Mouse (Mus musculus) midbrain, embryonic 14.5 days (tissue): ENCODE results near the gene Slamf6. TPM values are rescaled to one million over a fixed set of nuclear protein-coding genes. Genes with fewer than 3 reads are reported as not detected.

Experiments used
- ATAC-seq: fragments of 200-750 bp; cut with Nextera tagmentation; 2 replicates; pipeline ENCODE4 v1.8.0; 2017; ENCODE audit warnings: moderate number of reproducible peaks, moderate library complexity; ENCODE audit not compliant: low FRiP score, low TSS enrichment
- DNase-seq: peaks from one replicate; pipeline ENCODE4 v3.0.0-alpha.2; 2015
- H3K27ac ChIP-seq: fragments of 300-500 bp; sonication (generic); replicated peaks from 2 replicates; pipeline ENCODE4 v1.5.1; 2014; ENCODE audit warnings: mild to moderate bottlenecking, low read depth, low read length, moderate library complexity
- H3K27me3 ChIP-seq: fragments of 300-500 bp; sonication (generic); 2 replicates; pipeline ENCODE4 v1.6.1; 2014; ENCODE audit warnings: low read length, control low read depth, mixed read lengths; ENCODE audit not compliant: control insufficient read depth, insufficient read depth
- H3K36me3 ChIP-seq: fragments of 300-500 bp; sonication (generic); 2 replicates; pipeline ENCODE4 v1.6.1; 2014; ENCODE audit warnings: low read length, control low read depth; ENCODE audit not compliant: control insufficient read depth, insufficient read depth
- H3K4me1 ChIP-seq: fragments of 300-500 bp; sonication (generic); 2 replicates; pipeline ENCODE4 v1.6.1; 2014; ENCODE audit warnings: mild to moderate bottlenecking, antibody characterized with exemption, low read length, control low read depth; ENCODE audit not compliant: control insufficient read depth, insufficient read depth
- H3K4me2 ChIP-seq: fragments of 300-500 bp; sonication (generic); 2 replicates; pipeline ENCODE4 v1.6.1; 2014; ENCODE audit warnings: mild to moderate bottlenecking, low read length, moderate library complexity
- H3K4me3 ChIP-seq: fragments of 300-500 bp; sonication (generic); replicated peaks from 2 replicates; pipeline ENCODE4 v1.5.1; 2014; ENCODE audit warnings: low read depth, low read length
- H3K9ac ChIP-seq: fragments of 300-500 bp; sonication (generic); replicated peaks from 2 replicates; pipeline ENCODE4 v1.6.1; 2014; ENCODE audit warnings: mild to moderate bottlenecking, low read length, moderate library complexity
- H3K9me3 ChIP-seq: fragments of 300-500 bp; sonication (generic); 2 replicates; pipeline ENCODE4 v1.6.1; 2016; ENCODE audit warnings: low read length, control low read depth, mixed read lengths; ENCODE audit not compliant: control insufficient read depth
- WGBS: fragments of 180-500 bp; shearing (Covaris S2); extraction: QIAGEN DNeasy Blood & Tissue Kit; methylation state at CpG from one replicate; pipeline ENCODE4 v1.1.7; 2014; 5-methylcytosine and 5-hydroxymethylcytosine counted together
- polyA plus RNA-seq: library from polyadenylated mRNA; unstranded; fragments of >200 nt; fragmentation: Nextera tagmentation; extraction: Ambion mirVana; gene quantifications from 2 replicates; pipeline ENCODE4 v1.2.1, GENCODE M21; 2014

The Slamf6 gene
- polyA plus RNA-seq, 1 experiment from 2014 or later, result not detected

DNA sequence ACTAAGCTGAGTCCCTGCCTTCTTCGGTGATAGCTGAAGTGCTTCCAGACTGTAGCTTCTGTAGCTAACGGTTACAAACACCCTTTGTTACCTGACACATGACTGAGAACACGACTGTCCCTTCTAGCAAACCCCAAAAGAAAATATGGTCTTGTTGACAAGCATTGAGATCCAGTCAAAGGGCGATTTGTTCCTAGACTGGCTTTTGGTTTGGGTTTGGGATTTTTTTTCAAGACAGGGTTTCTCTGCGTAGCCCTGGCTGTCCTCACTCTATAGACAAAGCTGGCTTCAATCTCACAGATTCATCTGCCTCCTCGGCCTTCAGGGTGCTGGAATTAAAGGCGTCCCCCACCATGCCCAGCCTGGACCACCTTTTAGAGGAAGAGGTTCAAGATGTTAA, 79.4 kb downstream of the Slamf6 start:
- ATAC-seq (no peak), DNase-seq (no peak)
- Histone ChIP-seq H3K27ac (no peak overlapping the region), H3K4me2 (no peak overlapping the region), H3K36me3 (peaks cover 2% of the 10 kb centered on the region; the same call in 1 of the 2 replicates), H3K9ac (no peak overlapping the region), H3K4me1 (no peaks in the 10 kb centered on the region), H3K4me3 (no peak overlapping the region), H3K9me3 (no peaks in the 10 kb centered on the region), H3K27me3 (no peaks in the 10 kb centered on the region)
- WGBS, result 79% methylated on average over 7 of the region's 7 CpGs

- Histone ChIP-seq H3K27me3 (no peaks in the 10 kb centered on the region), H3K4me2 (no peak overlapping the region), H3K27ac (no peak overlapping the region), H3K9me3 (no peaks in the 10 kb centered on the region), H3K4me3 (no peak overlapping the region), H3K4me1 (peaks cover 3% of the 10 kb centered on the region; the same call in 1 of the 2 replicates), H3K36me3 (peaks cover 19% of the 10 kb centered on the region), H3K9ac (no peak overlapping the region)
- no peak for DNase-seq
- 94% methylated on average over 13 of the region's 13 CpGs for WGBS
- no peak for ATAC-seq
Observed at GRCm38 (mm10) chr1:171998820-171999597, 81.7 kb downstream of the Slamf6 start.

DNA sequence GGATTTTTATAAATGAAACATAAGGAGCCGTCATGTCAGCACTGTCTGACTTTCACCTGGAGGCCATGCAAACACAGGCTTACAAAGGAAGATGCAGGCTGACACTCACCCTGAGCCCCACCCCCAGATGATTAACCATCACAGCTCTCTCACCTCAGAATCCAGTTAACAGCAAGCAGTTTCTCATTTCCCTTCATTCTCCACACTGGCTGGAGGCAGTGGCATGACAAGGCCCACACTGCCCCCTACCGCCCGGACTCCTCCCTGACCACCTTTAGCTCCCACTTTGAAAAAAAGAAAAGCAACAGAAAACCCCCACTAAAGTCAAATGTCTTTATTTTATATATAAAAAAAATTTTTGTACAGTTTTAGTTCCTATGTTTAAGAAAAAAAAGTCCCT, 83.3 kb downstream of the Slamf6 start:
- Histone ChIP-seq H3K9me3 (no peaks in the 10 kb centered on the region), H3K27ac (no peak overlapping the region), H3K36me3 (peaks cover 36% of the 10 kb centered on the region), H3K27me3 (no peaks in the 10 kb centered on the region), H3K9ac (no peak overlapping the region), H3K4me1 (peaks cover 3% of the 10 kb centered on the region; the same call in 1 of the 2 replicates), H3K4me3 (no peak overlapping the region), H3K4me2 (no peak overlapping the region)
- DNase-seq (peak; percentile 76), ATAC-seq (peak; percentile 48; the same call in 1 of the 2 replicates)
- WGBS, result 49% methylated on average over 3 of the region's 3 CpGs

DNA sequence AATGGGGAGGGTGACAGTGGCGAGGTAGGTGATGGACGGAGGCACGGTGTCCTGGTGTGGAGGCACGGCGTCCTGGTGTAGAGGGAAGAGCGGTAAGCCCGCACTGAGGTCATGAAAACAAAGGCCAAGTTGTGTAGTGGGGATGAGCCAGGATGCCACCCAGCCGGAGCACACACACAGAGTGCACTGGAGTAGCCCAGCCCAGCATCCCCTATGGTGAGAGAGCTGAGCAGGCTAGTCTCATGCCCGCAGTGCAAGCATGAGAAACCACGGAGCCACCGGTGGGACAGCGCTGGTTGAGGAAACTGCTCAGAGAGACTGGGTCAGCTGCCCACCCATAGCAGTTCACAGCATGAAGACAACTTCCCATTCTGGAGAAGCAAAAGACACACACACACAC, 84.3 kb downstream of the Slamf6 start:
- H3K9ac ChIP-seq, result no peak overlapping the region
- peaks cover 46% of the 10 kb centered on the region for H3K36me3 ChIP-seq
- 36% methylated on average over 12 of the region's 12 CpGs for WGBS

More for the DNA sequence above, 84.3 kb downstream of the Slamf6 start:
- Histone ChIP-seq H3K4me2 (no peak overlapping the region), H3K27me3 (no peaks in the 10 kb centered on the region), H3K27ac (peak overlapping the region; percentile 67), H3K9me3 (no peaks in the 10 kb centered on the region), H3K4me1 (peaks cover 3% of the 10 kb centered on the region; the same call in 1 of the 2 replicates), H3K4me3 (no peak overlapping the region)
- ATAC-seq (peak; percentile 53), DNase-seq (no peak)

Other genes starting within 250 kb of the Slamf6 start
- 0.24 and 1.9 TPM in 2 replicates for gene Cd48, start 235.5 kb upstream of the Slamf6 start, polyA plus RNA-seq
- 0.05 and 0.15 TPM in 2 replicates for gene Slamf1, start 150.4 kb upstream of the Slamf6 start, polyA plus RNA-seq
- gene Cd84, start 77.8 kb upstream of the Slamf6 start, polyA plus RNA-seq, result 0.51 and 1.2 TPM in 2 replicates
- gene Gm10521, start 21.9 kb upstream of the Slamf6 start, polyA plus RNA-seq, result not detected in 2 replicates
- gene Vangl2, start 110.9 kb downstream of the Slamf6 start, polyA plus RNA-seq, result 52.7 and 57.3 TPM in 2 replicates
- gene Nhlh1, start 140.1 kb downstream of the Slamf6 start, polyA plus RNA-seq, result 3.6 and 5.5 TPM in 2 replicates
- gene Copa, start 165.0 kb downstream of the Slamf6 start, polyA plus RNA-seq, result 96.5 and 188 TPM in 2 replicates
- 97.7 and 117 TPM in 2 replicates for gene Ncstn, start 165.3 kb downstream of the Slamf6 start, polyA plus RNA-seq
- gene Pex19, start 209.2 kb downstream of the Slamf6 start, polyA plus RNA-seq, result 122 and 156 TPM in 2 replicates
- gene Dcaf8, start 230.6 kb downstream of the Slamf6 start, polyA plus RNA-seq, result 63.5 and 79.8 TPM in 2 replicates